Mouse (Mus musculus): ENCODE data around the gene Pycr1. TPM values are rescaled to one million over a fixed set of nuclear protein-coding genes. Genes with fewer than 3 reads are reported as not detected.

Gene Pycr1
- total and polyA plus RNA-seq, 2 experiments from 2014 or later = 2.1 to 6.3 TPM

GRCm38 (mm10) chr11:120673594-120674122, 30.1 kb upstream of the Pycr1 start:
- peak overlapping the region; percentile 72 for H3K9ac ChIP-seq (replicated peaks; ENCODE audit: low read depth, low read length)
- peaks cover 23% of the 10 kb centered on the region for H3K36me3 ChIP-seq (replicated peaks; ENCODE audit: control insufficient read depth, insufficient read depth, low read length)
- no peaks in the 10 kb centered on the region for H3K27me3 ChIP-seq (ENCODE audit: control insufficient read depth, insufficient read depth, low read length)
- H3K27ac ChIP-seq (ENCODE audit: low read depth) = peak overlapping the region; percentile 87
- peak; percentile 3; the same call in 1 of the 2 replicates for ATAC-seq (ENCODE audit: insufficient read depth, low read depth)
- no peak for DNase-seq (ENCODE audit: low spot score)
- H3K9me3 ChIP-seq (replicated peaks; ENCODE audit: control insufficient read depth, low read length) = no peaks in the 10 kb centered on the region
- peak overlapping the region; percentile 75 for H3K4me2 ChIP-seq (ENCODE audit: low read depth, low read length)
- TF ChIP-seq CTCF (IDR thresholded peaks at IDR 0.05; ENCODE audit: low read depth) (no peak), EP300 (IDR thresholded peaks at IDR 0.05; ENCODE audit: low read depth) (no peak)
- peak overlapping the region; percentile 92 for H3K4me3 ChIP-seq (ENCODE audit: low read depth, low read length)
- peaks cover 12% of the 10 kb centered on the region for H3K4me1 ChIP-seq (ENCODE audit: control insufficient read depth, insufficient read depth)
- 33% methylated on average over 12 of the region's 12 CpGs for WGBS

GRCm38 (mm10) chr11:120672687-120673593, 29.4 kb upstream of the Pycr1 start, which contains the start of gene Aspscr1:
Gene Aspscr1 (plus strand): TSS chr11:120672973.
- TF ChIP-seq CTCF (IDR thresholded peaks at IDR 0.05; ENCODE audit: low read depth) (no peak), EP300 (IDR thresholded peaks at IDR 0.05; ENCODE audit: low read depth) (no peak)
- peak within 1 kb of the TSS; percentile 72 for H3K9ac ChIP-seq (replicated peaks; ENCODE audit: low read depth, low read length)
- peak within 1 kb of the TSS; percentile 92 for H3K4me3 ChIP-seq (ENCODE audit: low read depth, low read length)
- peak; percentile 97 for ATAC-seq (ENCODE audit: insufficient read depth, low read depth)
- peak within 1 kb of the TSS; percentile 75 for H3K4me2 ChIP-seq (ENCODE audit: low read depth, low read length)
- H3K9me3 ChIP-seq (replicated peaks; ENCODE audit: control insufficient read depth, low read length) = no peaks in the 10 kb centered on the region
- peak within 1 kb of the TSS; percentile 87 for H3K27ac ChIP-seq (ENCODE audit: low read depth)
- H3K27me3 ChIP-seq (ENCODE audit: control insufficient read depth, insufficient read depth, low read length) = no peaks in the 10 kb centered on the region
- under 1% methylated on average over 73 of the region's 83 CpGs for WGBS
- H3K4me1 ChIP-seq (ENCODE audit: control insufficient read depth, insufficient read depth) = peaks cover 12% of the 10 kb centered on the region
- peaks cover 16% of the 10 kb centered on the region for H3K36me3 ChIP-seq (replicated peaks; ENCODE audit: control insufficient read depth, insufficient read depth, low read length)
- peak; percentile 94 for DNase-seq (ENCODE audit: low spot score)

DNA sequence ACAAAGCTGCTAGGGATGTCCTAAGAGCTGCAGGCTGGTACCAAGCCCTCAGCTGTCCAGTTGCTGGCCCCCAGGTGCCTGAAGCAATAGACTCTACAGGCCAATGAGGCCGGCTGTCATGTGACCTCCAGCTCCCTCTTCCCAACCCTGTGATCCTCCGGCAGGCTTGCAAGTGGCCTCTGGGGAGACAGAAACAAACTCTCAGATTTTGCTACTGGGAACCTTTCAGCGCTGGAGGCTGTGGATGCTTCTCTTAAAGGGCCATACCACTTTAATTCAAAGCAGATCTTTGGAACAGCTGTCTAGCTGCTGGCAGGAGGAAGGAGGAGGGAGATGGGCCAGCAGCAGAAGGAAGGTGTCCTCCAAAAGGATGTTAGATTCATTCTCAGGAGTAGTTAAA, 23.0 kb upstream of the Pycr1 start:
- no peaks in the 10 kb centered on the region for H3K9me3 ChIP-seq (replicated peaks; ENCODE audit: control insufficient read depth, low read length)
- no peaks in the 10 kb centered on the region; the same call in 1 of the 2 replicates for H3K4me1 ChIP-seq (ENCODE audit: control insufficient read depth, insufficient read depth)
- H3K36me3 ChIP-seq (replicated peaks; ENCODE audit: control insufficient read depth, insufficient read depth, low read length) = no peaks in the 10 kb centered on the region
- H3K27ac ChIP-seq (ENCODE audit: low read depth) = no peak overlapping the region
- no peak overlapping the region for H3K4me3 ChIP-seq (ENCODE audit: low read depth, low read length)
- no peak overlapping the region for H3K9ac ChIP-seq (replicated peaks; ENCODE audit: low read depth, low read length)
- 13% methylated on average over 3 of the region's 3 CpGs for WGBS
- DNase-seq (ENCODE audit: low spot score) = no peak
- TF ChIP-seq EP300 (IDR thresholded peaks at IDR 0.05; ENCODE audit: low read depth) = no peak
- TF ChIP-seq CTCF (IDR thresholded peaks at IDR 0.05; ENCODE audit: low read depth) = no peak
- H3K4me2 ChIP-seq (ENCODE audit: low read depth, low read length) = no peak overlapping the region
- ATAC-seq (ENCODE audit: insufficient read depth, low read depth) = no peak
- H3K27me3 ChIP-seq (ENCODE audit: control insufficient read depth, insufficient read depth, low read length) = peaks cover 31% of the 10 kb centered on the region

GRCm38 (mm10) chr11:120665406-120665805, 21.8 kb upstream of the Pycr1 start:
- Histone ChIP-seq H3K4me2 (ENCODE audit: low read depth, low read length) (no peak overlapping the region), H3K9me3 (replicated peaks; ENCODE audit: control insufficient read depth, low read length) (no peaks in the 10 kb centered on the region), H3K9ac (replicated peaks; ENCODE audit: low read depth, low read length) (no peak overlapping the region), H3K4me1 (ENCODE audit: control insufficient read depth, insufficient read depth) (peaks cover 8% of the 10 kb centered on the region), H3K36me3 (replicated peaks; ENCODE audit: control insufficient read depth, insufficient read depth, low read length) (no peaks in the 10 kb centered on the region), H3K27ac (ENCODE audit: low read depth) (no peak overlapping the region), H3K27me3 (ENCODE audit: control insufficient read depth, insufficient read depth, low read length) (peaks cover 43% of the 10 kb centered on the region), H3K4me3 (ENCODE audit: low read depth, low read length) (no peak overlapping the region)
- WGBS = 53% methylated on average over 3 of the region's 3 CpGs
- no peak for TF ChIP-seq CTCF (IDR thresholded peaks at IDR 0.05; ENCODE audit: low read depth)
- no peak for TF ChIP-seq EP300 (IDR thresholded peaks at IDR 0.05; ENCODE audit: low read depth)
- ATAC-seq (ENCODE audit: insufficient read depth, low read depth) (peak; percentile 47), DNase-seq (ENCODE audit: low spot score) (no peak)

- no peak for DNase-seq (ENCODE audit: low spot score)
- peaks cover 12% of the 10 kb centered on the region for H3K4me1 ChIP-seq (ENCODE audit: control insufficient read depth, insufficient read depth)
- 88% methylated on average over 5 of the region's 5 CpGs for WGBS
- no peak for ATAC-seq (ENCODE audit: insufficient read depth, low read depth)
- H3K9me3 ChIP-seq (replicated peaks; ENCODE audit: control insufficient read depth, low read length) = no peaks in the 10 kb centered on the region
- H3K27ac ChIP-seq (ENCODE audit: low read depth) = no peak overlapping the region
- H3K4me3 ChIP-seq (ENCODE audit: low read depth, low read length) = no peak overlapping the region
- no peak overlapping the region for H3K9ac ChIP-seq (replicated peaks; ENCODE audit: low read depth, low read length)
- H3K36me3 ChIP-seq (replicated peaks; ENCODE audit: control insufficient read depth, insufficient read depth, low read length) = no peaks in the 10 kb centered on the region
- TF ChIP-seq EP300 (IDR thresholded peaks at IDR 0.05; ENCODE audit: low read depth) = no peak
- TF ChIP-seq CTCF (IDR thresholded peaks at IDR 0.05; ENCODE audit: low read depth) = no peak
- H3K27me3 ChIP-seq (ENCODE audit: control insufficient read depth, insufficient read depth, low read length) = peaks cover 60% of the 10 kb centered on the region
- no peak overlapping the region for H3K4me2 ChIP-seq (ENCODE audit: low read depth, low read length)
These were observed 20.1 kb upstream of the Pycr1 start for GRCm38 (mm10) chr11:120663714-120664113.

Data from heart, postnatal 0 days (tissue).